In the genomic region with DNA sequence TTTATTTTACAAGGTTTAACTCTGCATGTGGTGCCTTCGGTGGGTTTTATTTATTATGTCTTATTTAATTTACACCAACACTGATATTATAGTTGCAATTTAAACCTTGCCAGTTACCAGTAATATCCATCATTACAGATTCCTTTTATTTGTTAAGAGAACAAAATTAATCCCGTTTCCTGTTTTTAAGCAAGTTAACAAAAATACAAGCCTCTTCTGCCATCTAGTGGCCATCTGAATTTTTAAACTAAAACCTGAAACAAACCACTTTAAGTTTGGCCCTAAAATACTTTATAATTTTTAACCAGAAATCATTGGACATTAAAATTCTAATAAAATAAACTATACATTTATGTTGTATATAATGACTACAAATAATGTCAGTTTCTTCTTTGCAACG, we compare ENCODE assay signal across 9 mouse cellular contexts.
DNase-seq lines count a peak whose midpoint lies in the region; ATAC-seq and TF ChIP-seq lines count a peak whose summit lies in the region.
"Had no signal": no experiment of that assay in that cellular context is flagged by ENCODE, and none has a peak within 500 bp of the region (broad histone marks: within the 10 kb centered on the region; RNA-seq: fewer than 3 reads in every experiment).

No protein-coding gene starts in this region.

- intact Hi-C loops in left cerebral cortex, adult 2 months (cut with DNase I), result loop anchor here (1.0 to 5.0 kb wide), 2 partner anchors 423 to 954 kb away; no protein-coding TSS in a partner anchor

- peak; percentile 72 for TF ChIP-seq CTCF in left cerebral cortex, adult 2 months (IDR thresholded peaks at IDR 0.05)
- no peak for TF ChIP-seq CTCF in brain, embryonic 14.5 days (IDR thresholded peaks at IDR 0.05; ENCODE audit: borderline replicate concordance, extremely low read depth, insufficient read depth, insufficient read length)

- no peak for TF ChIP-seq POLR2A in brain, embryonic 14.5 days (IDR thresholded peaks at IDR 0.05; ENCODE audit: borderline replicate concordance, extremely low read depth, insufficient read depth, insufficient read length, poor library complexity, severe bottlenecking)

- no peak overlapping the region for H3K4me3 ChIP-seq in left cerebral cortex, adult 2 months
- H3K4me3 ChIP-seq: embryonic facial prominence, embryonic 12.5 days had no signal

- DNase-seq in cerebellum, postnatal 10 days, result peak; percentile 10 to 61
- DNase-seq in cerebellum, postnatal 4 days (ENCODE audit: low spot score in 2 of 2), result no peak
- DNase-seq in left cerebral cortex, adult 2 months (ENCODE audit: extremely low spot score in 1 of 2, low spot score in 2 of 2), result no peak
- DNase-seq in left cerebral cortex, adult 11 months (ENCODE audit: low spot score), result no peak
- DNase-seq in brain, embryonic 14.5 days (ENCODE audit: low read depth), result peak; percentile 72
- DNase-seq in adrenal gland, postnatal 10 days, result no peak
- DNase-seq in cerebellum, adult 11-12 months, result no peak

- H3K27ac ChIP-seq in left cerebral cortex, adult 2 months, result no peak overlapping the region
- H3K27ac ChIP-seq: embryonic facial prominence, embryonic 12.5 days had no signal

- ATAC-seq in megakaryocyte, adult 5-6 weeks (ENCODE audit: poor library complexity, severe bottlenecking), result peak; percentile 57; the same call in 1 of the 2 replicates

Comparison
In these comparisons a context has a peak if more than half of its experiments do, and no peak if none do; other contexts are left out.
1. DNase-seq: peak in cerebellum, postnatal 10 days (2 of 2) and brain, embryonic 14.5 days (single experiment); none in cerebellum, postnatal 4 days (0 of 2), left cerebral cortex, adult 2 months (0 of 2), left cerebral cortex, adult 11 months (single experiment), adrenal gland, postnatal 10 days (single experiment) and cerebellum, adult 11-12 months (single experiment).